Mouse (Mus musculus) retina, postnatal 1 day (tissue): ENCODE results near the gene Tdrd7.
A peak's percentile ranks its signal among the peaks of the same experiment; 100 is the strongest.

Source experiments
- DNase-seq: peaks from one replicate; pipeline ENCODE4 v3.0.0-alpha.2; 2012

Gene Tdrd7

DNA sequence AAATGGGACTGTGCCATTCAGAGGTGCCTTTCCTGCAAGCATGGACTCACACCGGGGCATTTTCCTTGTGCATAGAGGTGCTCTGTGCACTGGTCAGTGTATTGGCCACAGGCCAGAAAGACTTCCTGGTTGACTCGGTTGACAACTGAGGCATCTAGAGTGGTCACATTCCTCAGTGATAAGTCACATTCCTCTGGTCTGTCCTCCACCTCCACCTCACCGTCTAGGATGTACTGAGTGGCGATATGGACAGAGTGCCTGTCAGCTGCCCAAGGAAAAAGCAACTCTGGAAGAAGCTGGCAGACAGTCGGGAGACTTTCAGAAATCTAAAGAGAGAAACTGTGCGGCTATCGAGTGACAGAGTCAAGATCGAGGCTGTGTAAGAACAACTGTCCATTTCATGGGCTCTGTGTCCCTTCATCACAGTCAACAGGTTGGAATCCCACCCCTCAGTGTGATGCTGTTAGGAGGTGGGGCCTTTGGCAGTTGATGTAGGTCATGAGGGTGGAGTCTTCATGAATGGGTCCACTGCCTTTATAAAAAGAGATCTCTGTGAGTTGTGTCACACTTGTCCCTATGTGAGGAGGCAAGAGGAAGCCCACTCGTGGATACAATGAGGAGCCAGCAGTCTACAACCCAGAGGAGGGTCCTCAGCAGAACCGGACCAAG is at the start of gene Tdrd7:
Gene Tdrd7 (plus strand): TSS at position 564 of the 669 bp plus-strand sequence.
- DNase-seq: peak; percentile 49

DNA sequence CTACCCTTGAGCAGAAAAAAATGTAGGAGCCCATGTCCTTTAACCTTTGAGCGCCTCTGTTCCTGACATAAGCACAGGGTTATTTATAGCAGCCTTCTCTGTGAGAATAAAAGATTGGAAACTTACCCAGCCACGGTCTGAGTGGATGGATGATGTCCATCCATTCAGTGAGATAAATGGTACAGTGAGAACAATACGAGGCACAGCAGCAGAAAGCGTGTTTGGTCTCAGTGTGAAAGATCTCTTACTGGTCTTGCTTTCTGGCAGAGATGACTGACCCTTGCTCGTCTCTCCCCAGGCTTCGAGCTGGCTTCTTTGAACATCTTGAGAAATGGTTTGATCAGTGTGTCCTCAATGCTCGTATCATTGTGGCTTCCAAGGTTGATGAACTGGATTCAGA is 48.0 kb upstream of the Tdrd7 start:
- no peak for DNase-seq

DNA sequence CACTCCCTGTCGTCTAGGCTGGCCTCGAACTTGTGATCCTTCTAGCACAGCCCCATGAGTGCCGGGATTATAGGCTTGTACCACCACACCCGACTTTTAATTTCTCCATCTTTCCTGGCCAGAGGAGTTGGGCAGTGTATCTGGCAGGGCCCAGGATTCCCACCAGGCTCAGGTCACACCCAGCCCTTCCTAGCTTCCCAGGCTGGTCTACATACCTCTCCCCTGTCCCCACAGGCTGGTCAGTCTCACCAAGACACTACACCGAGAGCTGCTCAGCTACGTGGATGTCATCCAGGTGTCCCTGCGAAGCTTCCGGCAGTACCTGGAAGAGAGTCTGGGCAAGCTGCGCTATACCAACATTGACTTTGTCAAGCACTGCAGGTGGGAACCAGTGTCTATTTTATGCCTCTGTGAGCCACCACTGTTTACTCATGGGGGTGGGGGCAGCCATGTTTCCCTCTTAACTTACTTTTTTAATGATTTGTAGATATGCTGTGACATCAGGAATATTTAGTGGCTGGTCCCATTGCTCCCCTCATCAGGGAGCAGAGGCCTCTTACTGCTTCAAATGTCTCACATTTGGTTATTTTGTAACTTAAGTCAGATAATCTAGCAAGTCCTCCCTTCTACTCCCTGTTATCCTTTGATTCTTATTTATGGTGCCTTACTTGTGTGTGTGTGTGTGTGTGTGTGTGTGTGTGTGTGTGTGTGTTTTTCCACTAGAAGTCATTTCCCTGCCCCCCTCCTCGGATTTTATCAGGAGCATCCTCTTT is 43.3 kb upstream of the Tdrd7 start:
- DNase-seq: no peak

DNA sequence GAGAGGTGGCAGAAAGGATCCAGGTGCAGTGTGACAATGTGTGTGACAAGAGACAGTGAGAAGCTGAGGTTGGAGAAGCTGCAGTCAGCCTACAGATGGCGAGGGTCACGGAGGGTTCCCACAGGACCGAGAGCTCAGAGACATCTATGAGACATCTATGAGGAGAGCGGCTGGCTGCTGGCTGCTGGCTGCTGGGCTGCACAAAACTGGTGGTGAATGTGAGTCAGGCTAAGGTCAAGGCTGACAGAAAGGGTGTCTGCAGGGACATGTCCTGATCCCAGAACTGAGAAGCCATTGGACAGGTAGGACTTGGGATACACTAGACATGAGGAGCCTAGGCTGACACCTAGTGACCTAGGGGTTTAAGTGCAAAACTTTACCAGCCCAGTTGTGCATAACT is 41.1 kb upstream of the Tdrd7 start:
- DNase-seq: no peak

DNA sequence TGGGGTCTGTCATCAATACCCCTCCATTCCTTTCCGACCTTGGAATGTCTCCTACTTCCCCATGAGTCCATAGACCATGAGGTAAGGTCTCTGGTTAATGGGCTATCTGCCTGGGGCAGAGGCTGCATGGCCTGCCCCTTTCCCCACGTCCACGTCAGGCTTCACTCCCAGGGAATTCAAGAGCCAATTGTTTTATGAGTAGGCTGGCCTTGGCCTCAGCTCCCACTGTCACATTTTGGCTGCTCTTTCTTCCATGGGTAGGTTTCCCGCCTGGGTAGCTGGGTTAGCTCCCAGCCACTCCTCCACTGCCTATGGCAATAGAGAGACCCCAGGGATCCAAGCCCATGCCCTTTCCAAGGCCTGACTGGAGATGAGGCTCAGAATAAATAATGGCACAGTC is 36.6 kb upstream of the Tdrd7 start:
- no peak for DNase-seq

DNA sequence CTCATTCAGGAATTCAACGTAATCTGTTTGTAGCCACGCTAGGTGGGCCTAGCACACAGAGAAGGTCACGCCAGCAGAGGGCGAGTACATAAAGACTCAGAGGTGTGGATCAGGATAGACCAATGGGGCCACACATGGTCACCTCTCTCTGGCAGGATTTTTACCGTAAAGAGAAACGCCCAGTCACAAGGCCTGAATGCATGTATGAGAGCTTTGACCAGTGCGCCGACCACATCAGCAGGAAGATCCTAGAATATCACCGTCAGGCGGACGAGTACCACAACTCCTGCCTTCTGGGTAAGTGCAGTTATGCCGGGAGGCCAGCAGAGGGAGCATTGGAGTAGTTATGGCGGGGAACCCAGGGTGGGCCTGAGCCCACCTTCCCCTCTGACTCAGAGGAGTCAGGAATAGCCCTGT is 23.5 kb upstream of the Tdrd7 start:
- peak; percentile 77 for DNase-seq

DNA sequence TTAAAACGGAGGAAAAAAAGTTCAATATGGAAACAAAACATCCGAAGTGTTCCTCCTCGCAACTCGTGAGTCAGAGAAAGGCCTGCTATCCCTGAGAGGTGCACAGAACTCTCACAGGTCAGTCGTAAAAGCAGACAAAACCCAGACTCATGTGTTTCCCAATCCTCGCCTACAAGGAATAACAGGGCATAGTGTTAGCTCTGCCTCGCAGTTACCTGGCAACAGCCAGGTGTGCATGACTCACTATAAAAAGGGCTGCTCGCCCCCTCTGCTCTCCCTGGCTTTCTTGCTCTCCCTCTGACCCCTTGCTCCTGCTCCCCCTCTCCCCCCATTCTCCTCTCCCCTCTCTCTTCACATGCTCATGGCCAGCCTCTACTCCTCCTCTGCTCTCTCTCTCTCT is 17.4 kb upstream of the Tdrd7 start:
- no peak for DNase-seq

DNA sequence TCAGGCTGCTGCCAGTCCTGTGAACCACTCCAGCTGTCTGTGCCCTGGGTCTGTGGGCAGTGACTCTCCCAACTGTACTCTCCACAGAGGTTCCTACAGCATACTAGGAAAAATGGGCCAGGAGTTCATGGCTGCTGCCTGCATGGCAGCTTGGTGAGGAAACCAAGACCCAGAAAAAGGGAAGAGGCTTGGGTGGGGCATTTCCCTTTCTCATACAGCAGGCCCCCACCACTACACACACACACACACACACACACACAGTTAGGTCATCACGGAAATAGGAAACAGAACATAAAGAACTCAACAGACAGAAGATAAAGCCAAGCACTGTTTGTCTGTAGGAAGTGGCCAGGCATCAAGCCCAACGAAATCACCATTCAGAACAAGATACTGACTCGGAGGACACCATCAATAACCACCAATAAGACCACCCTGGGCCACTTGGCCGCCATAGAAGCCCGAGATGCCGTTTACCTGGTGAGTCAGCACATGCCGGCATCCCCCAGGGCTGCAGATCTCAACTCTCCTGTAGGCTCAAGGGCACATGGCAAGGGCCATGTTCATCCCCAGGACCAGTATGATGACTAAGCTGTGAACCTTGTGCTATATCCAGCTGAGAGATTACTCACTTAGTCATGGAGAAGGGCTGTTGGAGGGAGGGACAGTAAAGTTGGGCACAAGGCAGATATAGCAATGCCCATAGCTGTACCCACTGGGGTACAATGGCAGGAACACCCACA is 15.9 kb upstream of the Tdrd7 start:
- no peak for DNase-seq

DNA sequence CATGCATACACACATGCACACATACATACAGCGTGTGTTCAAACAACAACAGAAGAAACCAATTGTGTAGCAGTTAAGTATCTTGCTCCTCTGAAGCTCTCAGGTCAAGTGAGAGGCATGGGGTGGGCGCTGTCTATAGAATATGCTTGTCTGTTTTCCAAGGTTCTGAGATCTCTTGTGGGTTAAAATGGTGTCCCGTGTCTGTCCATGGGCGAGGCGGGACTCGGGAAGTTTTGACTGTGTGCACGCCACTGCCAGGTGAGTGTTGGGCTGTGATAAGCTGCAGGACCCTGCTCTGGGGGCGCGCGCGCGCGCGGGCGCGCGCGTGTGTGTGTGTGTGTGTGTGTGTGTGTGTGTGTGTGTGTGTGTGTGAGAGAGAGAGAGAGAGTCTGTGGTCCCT is 13.3 kb upstream of the Tdrd7 start:
- DNase-seq: no peak

DNA sequence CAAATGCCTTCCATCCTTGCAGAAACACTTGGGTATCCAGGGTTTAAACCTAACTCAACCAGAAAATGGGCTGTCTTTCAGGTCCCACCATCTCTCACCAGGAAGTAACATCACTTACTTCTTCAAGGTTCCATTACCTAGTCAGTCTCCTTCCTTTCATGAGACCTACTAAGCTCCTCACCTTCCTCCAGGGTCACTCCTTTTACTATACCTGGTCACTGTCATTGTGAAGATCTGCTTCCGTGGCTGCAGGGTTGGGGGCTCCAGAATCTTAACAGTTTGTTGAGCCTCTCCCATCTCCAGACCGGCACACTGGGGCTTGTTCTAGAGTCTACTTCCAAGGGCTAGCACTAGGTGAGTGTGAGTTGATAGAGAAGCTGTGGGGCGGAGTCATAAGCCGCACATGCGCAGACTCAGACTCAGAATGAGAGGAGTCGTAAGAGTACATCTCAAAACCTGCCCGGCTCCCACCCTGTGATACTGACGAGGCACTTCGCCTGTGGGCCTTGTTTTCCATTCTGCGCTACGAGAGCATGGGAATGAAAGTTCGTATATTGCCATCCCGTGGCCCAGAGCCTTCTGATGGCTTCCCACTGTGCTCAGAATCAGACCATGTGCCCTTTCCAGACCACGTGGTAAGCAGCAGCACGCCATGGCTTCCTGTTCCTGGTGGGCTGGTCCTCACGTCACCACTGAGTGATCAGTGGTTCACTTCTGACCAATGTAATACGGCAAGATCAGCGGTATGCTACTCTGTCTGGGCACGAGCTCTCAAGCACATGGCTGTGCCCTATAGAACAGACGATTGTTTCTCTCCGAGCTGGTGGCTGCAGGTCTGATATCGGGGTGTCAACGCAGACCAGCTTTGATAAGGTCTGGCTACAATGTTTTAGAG is 11.9 kb upstream of the Tdrd7 start:
- DNase-seq: no peak

DNA sequence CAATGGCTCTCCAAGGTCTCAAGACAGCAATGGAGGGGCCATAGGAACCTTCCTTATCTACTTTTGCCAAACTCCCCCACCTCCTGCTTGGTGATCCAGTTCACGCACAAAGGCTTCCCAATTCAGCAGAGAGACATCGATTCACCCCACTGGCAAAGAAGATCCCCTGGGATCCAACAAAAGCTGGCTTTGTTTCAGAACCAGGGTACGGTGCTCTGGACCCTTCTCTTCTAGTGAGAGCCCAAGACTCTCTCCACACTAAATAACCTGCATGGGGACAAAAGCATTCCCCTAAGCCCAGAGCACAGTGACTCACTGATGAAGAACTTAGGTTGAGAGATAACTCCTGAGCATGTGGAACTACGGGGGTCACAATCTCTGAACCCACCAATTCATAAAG is 9.9 kb upstream of the Tdrd7 start:
- no peak for DNase-seq

DNA sequence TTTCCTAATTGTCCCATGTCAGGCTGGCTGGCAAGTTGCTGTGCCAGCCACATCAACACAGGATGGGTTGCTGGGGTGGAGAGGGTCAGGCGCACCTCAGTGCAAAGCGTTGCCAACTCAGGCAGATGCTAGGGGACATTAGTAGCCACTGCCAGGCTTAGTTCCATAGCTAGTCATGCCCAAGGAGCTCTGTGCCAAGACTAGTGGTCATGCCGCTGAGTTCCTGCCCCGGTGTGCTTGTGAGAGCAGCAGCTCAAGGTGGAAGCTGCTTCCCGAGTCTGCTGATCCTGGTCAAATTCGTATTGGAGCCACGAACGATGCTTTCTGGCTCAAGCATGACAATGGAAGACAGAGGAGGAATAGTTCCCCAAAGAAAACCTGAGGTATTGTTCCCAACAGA is 9.0 kb upstream of the Tdrd7 start:
- DNase-seq: no peak

DNA sequence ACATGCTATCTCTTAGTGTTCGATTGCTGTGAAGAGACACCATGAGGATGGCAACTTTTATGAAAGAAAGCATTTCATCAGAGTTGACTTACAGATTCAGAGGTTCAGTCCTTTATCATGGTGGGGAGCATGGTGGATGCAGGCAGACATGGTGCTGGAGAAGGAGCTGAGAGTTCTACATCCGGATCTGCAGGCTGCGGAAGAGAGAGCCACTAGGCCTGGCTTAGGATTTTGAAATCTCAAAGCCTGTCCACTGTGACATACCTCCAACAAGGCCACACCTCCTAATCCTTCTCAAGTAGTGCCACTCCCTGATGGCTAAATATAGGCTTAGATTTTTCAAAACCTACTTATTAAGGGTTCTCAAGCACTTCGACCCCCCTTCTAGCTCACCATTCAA is 8.4 kb upstream of the Tdrd7 start:
- no peak for DNase-seq

DNA sequence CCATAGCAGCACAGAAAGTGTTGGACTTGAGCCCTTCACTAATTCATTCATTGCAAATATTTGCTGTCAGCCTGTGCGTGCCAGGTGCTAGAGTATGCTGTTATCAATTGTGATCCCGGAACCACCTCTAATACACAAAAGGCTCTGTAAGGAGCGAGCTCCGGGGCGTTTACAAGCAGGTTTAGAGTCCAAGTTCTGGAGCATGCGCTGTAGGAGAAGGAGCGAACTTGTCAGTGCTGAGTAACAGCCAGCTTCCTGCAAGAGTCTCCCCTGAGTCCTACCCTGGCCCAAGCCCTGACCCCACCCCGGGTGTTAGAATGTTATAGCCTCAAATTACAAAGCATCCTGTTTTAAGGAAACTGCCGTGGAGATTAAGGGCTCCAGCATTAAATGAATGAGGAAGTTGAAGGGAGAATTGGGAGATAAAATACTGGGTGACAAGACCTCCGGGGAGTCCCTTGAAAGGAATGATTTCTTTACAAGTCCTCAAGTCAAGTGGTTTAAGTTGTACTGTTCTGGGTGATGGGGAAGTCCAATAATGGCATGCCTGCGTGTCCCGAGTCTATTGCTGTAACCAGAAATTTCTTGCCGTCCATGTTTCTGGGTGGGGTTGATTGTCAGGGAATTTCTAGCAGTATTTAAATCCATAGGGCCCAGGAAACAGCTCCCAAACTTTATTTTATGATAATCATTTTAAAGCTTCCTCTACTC is 758 bp downstream of the Tdrd7 start:
- peak; percentile 19 for DNase-seq

DNA sequence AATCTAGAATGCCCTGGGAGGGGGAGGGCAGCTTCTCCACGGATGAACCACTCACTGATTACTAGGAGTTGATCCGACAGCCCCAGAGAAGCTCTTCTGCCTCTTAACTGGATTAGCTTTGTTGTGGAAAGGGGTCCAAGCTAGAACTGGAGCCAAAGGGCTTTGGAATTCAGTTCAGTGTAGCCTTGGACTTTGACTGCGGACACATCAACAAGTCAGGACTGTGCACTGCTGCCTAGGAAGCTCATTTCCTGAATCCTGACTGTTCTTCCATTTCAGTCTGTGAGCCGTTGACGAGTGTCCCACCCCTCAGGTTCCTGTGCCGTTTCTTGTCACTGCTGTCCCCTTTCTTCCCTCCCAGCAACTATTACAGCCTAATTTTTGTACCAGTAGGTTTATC is 1.6 kb downstream of the Tdrd7 start:
- peak; percentile 66 for DNase-seq

DNA sequence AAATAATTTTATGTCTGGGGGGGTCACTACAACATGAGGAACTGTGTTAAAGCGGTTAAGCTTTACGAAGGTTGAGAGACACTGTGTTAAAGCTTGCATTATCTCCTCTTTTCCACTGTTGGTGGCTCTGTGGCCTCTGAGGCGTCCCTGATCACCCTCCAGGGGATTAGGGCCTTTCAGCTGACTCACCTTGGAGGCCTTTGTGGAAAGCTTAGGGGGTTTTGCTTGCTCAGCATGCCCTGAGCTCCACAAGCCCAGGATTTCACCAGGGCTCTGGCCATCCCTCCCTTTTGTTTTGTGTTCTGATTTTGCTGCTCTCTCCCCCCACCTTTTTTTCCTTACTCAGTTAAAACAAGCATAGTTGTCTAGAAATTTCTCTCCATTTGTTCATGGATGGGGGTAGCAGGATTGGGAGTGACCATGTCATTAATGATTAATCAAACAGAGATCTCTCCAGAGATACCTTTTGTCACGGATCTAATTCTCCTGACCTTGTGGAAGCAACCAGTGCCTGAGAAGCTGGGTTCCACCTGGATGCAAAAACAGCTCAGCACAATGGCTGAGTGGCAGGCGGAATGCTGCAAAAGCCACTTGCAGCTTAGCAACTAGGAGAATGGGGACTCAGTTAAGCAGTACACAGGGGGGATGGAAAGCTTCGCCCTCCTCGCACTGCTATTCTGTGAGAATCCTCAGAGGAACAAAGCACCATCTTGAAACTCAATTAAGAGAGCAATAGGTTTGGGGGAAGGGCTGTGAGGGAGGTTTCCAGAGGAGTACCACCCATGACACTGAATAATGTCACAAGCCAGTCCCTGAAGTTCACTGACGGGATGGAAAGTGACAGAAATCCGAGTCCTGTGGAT is 2.6 kb downstream of the Tdrd7 start:
- DNase-seq: peak; percentile 63

DNA sequence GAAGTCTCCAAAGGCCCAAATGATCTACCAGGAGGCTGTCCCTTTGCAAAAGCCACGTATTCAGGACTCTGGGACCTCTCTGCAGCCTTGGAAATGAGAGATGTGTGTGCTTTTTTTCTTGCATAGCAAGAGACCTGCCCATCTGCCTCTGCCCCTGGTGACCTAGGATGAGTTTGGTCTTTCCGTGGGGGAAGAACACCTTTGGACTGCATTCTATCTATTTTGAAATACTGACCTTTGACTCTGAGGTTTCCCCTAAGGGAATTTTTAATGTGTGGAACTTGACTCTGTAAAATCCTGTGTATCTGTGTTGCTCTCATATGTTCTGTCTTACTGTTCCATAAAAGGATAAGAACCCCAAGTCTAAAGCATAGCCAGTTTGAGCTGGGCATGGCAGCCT is 3.9 kb downstream of the Tdrd7 start:
- DNase-seq: no peak

DNA sequence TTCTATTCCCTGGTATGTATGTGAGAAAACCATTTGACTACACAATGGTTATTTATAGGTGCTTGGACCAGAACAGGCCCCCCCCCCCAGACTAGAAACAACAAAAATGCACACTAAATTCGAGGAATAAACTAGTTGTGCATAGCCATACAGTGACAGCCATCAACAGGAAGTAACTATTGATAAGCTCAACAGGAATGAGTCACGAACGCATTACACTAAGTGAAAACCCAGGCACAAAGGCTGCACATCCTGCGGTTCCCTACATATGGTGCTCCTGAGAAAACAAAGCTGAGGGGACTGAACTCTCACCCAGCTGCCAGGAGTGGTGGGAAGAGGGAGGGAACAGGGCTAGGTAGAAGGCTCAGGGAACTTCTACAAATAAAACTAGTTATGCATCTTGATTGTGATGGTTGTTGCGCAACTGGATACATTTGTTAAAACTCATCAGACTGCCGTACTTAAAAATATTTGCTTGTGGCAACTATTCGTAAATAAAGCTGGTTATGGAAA is 5.0 kb downstream of the Tdrd7 start:
- no peak for DNase-seq

DNA sequence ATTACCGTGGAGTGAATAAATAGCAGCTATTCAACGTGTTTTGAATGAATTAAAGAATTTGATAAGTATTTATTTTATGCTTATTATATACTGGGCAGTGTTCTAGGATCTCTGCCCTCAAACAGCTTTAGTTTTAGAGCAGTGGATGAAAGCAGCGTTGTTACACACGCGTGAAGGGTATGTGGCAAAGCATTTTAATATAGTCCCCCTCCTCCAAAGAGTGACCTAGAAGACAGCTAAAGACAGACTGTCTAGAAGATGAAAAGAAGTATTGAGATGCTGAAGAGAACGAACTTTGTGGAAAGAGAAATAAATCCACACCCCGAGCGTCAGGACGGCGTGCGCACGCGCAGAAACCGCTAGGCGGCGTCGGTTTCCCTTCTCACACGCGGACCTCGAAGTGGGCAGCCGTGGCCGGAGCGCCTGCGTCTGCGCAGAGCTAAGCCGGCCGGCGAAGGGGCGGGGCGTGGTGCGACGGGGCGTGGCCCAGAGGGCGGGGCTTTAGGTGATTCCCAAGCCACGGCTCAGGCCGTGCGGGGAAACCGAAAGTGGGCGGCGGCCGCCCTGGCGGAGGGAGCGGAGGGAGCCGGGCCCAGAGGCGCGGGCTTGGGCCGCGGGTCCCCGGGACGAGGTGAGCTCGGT is 6.8 kb downstream of the Tdrd7 start:
- peak; percentile 95 for DNase-seq

DNA sequence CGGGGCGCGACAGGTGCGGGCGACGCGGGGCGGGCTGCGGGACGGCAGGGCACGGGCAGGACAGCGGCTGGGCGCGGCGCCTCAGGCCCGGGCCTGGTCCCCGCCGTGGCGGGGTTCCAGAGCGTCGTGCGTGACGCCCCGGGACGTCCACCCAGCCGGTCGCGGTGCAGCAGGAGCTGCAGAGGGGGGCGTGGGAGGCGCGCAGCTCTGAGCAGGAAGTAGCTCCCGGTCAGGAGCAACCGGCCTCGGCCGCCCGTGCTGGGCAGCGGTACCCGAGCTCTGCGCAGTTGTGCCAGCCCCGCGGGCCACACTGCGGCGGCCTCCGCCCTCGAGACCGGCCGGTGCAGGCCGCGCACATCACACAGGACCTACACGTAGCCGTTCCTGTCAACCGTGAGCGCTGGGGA is 7.3 kb downstream of the Tdrd7 start:
- DNase-seq: no peak

DNA sequence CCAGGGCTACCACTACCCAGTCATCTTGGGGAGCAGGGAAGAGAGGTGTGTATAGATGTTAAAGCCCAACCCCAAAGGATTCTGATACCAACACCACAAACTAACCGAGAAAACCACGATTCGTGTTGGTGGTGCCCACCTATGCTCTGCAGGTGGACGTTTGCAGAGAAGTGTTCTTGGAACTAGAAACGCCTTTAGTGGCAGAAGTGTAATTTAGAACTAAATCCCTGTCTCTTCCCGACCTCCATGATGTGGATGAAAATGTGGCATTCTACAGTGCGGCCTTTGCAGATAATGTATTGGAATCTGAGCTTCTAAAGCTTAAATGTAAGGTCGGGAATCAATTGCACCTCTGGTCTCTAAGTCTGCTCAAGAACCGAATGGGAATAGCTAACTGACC is 7.8 kb downstream of the Tdrd7 start:
- DNase-seq: no peak
